Mouse (Mus musculus): Measurements from ENCODE around the gene Wdr17. TPM values are rescaled to one million over a fixed set of nuclear protein-coding genes. Genes with fewer than 3 reads are reported as not detected.

The Wdr17 gene
- total and polyA plus RNA-seq, 3 experiments: 0.13 to 0.83 (median 0.64) TPM

DNA sequence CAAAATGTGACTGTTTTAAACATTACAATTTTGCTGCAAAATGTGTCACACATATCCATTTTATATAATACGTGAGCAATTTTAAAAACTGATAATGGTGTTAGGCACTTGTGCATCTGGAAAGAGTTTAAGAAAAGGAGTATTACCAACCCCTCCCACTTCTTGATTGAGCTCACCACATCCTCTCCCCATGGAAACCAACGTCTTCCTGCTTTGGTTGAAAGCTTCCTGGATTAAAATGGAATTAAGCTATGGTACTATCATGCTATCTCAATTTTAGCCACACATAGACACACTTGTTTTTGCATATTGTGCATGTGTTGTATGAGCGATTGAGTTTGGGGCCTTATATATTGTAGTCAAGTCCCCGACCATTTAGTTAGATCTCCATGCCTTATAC, 283.5 kb downstream of the Wdr17 start:
- Histone ChIP-seq H3K27me3 (replicated peaks) (no peaks in the 10 kb centered on the region), H3K36me3 (replicated peaks in 1 of 2; ENCODE audit: control insufficient read depth in 1 of 2, insufficient read depth in 1 of 2, low read length in 1 of 2) (no peaks in the 10 kb centered on the region), H3K79me2 (replicated peaks; ENCODE audit: control insufficient read depth, extremely low read depth, insufficient read depth, poor library complexity, severe bottlenecking) (no peaks in the 10 kb centered on the region), H3K9ac (ENCODE audit: insufficient read depth, low read depth) (no peak overlapping the region), H3K4me2 (ENCODE audit: insufficient read depth, low read depth, poor library complexity, severe bottlenecking) (no peak overlapping the region), H3K4me3 (replicated peaks in 1 of 3; ENCODE audit: low read depth in 2 of 3, low read length in 2 of 3, poor library complexity in 1 of 3) (no peak overlapping the region), H3K27ac (ENCODE audit: insufficient read depth, low read depth) (no peak overlapping the region), H3K4me1 (ENCODE audit: control insufficient read depth in 1 of 2, insufficient read depth in 2 of 2) (peaks cover 2 to 12% of the 10 kb centered on the region in 2 experiments; a peak in 3 of 4 replicates), H3K9me3 (replicated peaks; ENCODE audit: low read length) (no peaks in the 10 kb centered on the region)
- dilution Hi-C loops (cut with MboI; ENCODE audit: extremely low pct_ligation_motif_present, extremely low pct_unique_long_range_greater_than_20kb, low sequenced_read_pairs): no loop called here
- TF ChIP-seq UBTF (IDR thresholded peaks at IDR 0.05; ENCODE audit: low read depth, low read length): no peak
- TF ChIP-seq JUN (IDR thresholded peaks at IDR 0.05; ENCODE audit: insufficient read depth, low read depth, low read length): no peak
- no peak for TF ChIP-seq MAX (IDR thresholded peaks at IDR 0.05; ENCODE audit: low read length)
- no peak for TF ChIP-seq MEF2A (IDR thresholded peaks at IDR 0.05; ENCODE audit: borderline replicate concordance, low read depth, low read length)
- no peak for TF ChIP-seq NRF1 (IDR thresholded peaks at IDR 0.05; ENCODE audit: low read depth, low read length)
- TF ChIP-seq ZKSCAN1 (IDR thresholded peaks at IDR 0.05; ENCODE audit: borderline replicate concordance, low read depth, low read length): no peak
- no peak for TF ChIP-seq PAX5 (IDR thresholded peaks at IDR 0.05; ENCODE audit: low read length)
- TF ChIP-seq EP300 (IDR thresholded peaks at IDR 0.05; ENCODE audit: low read length): no peak
- no peak for TF ChIP-seq CHD2 (IDR thresholded peaks at IDR 0.05; ENCODE audit: low read length)
- no peak for TF ChIP-seq RCOR1 (conservative IDR thresholded peaks at IDR 0.05; ENCODE audit: low read depth, low read length)
- TF ChIP-seq ZNF384 (IDR thresholded peaks at IDR 0.05; ENCODE audit: low read depth, low read length): no peak
- TF ChIP-seq MAZ (IDR thresholded peaks at IDR 0.05; ENCODE audit: low read depth, low read length): no peak
- TF ChIP-seq NELFE (IDR thresholded peaks at IDR 0.05; ENCODE audit: low read depth, low read length): no peak
- no peak for TF ChIP-seq GABPA (IDR thresholded peaks at IDR 0.05; ENCODE audit: insufficient replicate concordance, low read depth, low read length)
- no peak for TF ChIP-seq HCFC1 (IDR thresholded peaks at IDR 0.05; ENCODE audit: low read depth, low read length)
- no peak for TF ChIP-seq TBP (conservative IDR thresholded peaks at IDR 0.05; ENCODE audit: low read depth, low read length)
- TF ChIP-seq POLR2A (IDR thresholded peaks at IDR 0.05; ENCODE audit: low read depth, low read length): no peak
- TF ChIP-seq MXI1 (IDR thresholded peaks at IDR 0.05; ENCODE audit: low read depth, low read length): no peak
- no peak for TF ChIP-seq SIN3A (IDR thresholded peaks at IDR 0.05; ENCODE audit: low read length)
- in situ Hi-C loops (cut with MboI; ENCODE audit: low pct_ligation_motif_present, low pct_unique_long_range_greater_than_20kb, low sequenced_read_pairs): no loop called here
- no peak for DNase-seq (ENCODE audit: extremely low read depth)

GRCm38 (mm10) chr8:54600671-54601251, 286.2 kb downstream of the Wdr17 start, which contains the start of gene Spata4:
Gene Spata4, plus strand, starts transcription at chr8:54600781.
- Histone ChIP-seq H3K9me3 (replicated peaks; ENCODE audit: low read length) (no peaks in the 10 kb centered on the region), H3K36me3 (replicated peaks in 1 of 2; ENCODE audit: control insufficient read depth in 1 of 2, insufficient read depth in 1 of 2, low read length in 1 of 2) (no peaks in the 10 kb centered on the region), H3K4me3 (replicated peaks in 1 of 3; ENCODE audit: low read depth in 2 of 3, low read length in 2 of 3, poor library complexity in 1 of 3) (no peak within 1 kb of the TSS), H3K9ac (ENCODE audit: insufficient read depth, low read depth) (no peak within 1 kb of the TSS), H3K27ac (ENCODE audit: insufficient read depth, low read depth) (no peak within 1 kb of the TSS), H3K4me1 (ENCODE audit: control insufficient read depth in 1 of 2, insufficient read depth in 2 of 2) (peaks cover 2 to 12% of the 10 kb centered on the region in 2 experiments; a peak in 3 of 4 replicates), H3K4me2 (ENCODE audit: insufficient read depth, low read depth, poor library complexity, severe bottlenecking) (no peak within 1 kb of the TSS), H3K27me3 (replicated peaks) (no peaks in the 10 kb centered on the region), H3K79me2 (replicated peaks; ENCODE audit: control insufficient read depth, extremely low read depth, insufficient read depth, poor library complexity, severe bottlenecking) (no peaks in the 10 kb centered on the region)
- DNase-seq (ENCODE audit: extremely low read depth): no peak
- in situ Hi-C loops (cut with MboI; ENCODE audit: low pct_ligation_motif_present, low pct_unique_long_range_greater_than_20kb, low sequenced_read_pairs): no loop called here
- dilution Hi-C loops (cut with MboI; ENCODE audit: extremely low pct_ligation_motif_present, extremely low pct_unique_long_range_greater_than_20kb, low sequenced_read_pairs): no loop called here
- TF ChIP-seq MAZ (IDR thresholded peaks at IDR 0.05; ENCODE audit: low read depth, low read length) (no peak), HCFC1 (IDR thresholded peaks at IDR 0.05; ENCODE audit: low read depth, low read length) (no peak), ETS1 (conservative IDR thresholded peaks at IDR 0.05; ENCODE audit: low read depth, low read length) (no peak), E2F4 (IDR thresholded peaks at IDR 0.05; ENCODE audit: insufficient replicate concordance, low read depth, low read length) (no peak), CTCF (conservative IDR thresholded peaks at IDR 0.05 in 1 of 2, IDR thresholded peaks at IDR 0.05 in 1 of 2; ENCODE audit: low read depth in 2 of 2, low read length in 2 of 2) (no peak), MYC (IDR thresholded peaks at IDR 0.05; ENCODE audit: low read depth, low read length) (no peak), BHLHE40 (IDR thresholded peaks at IDR 0.05; ENCODE audit: low read depth, low read length) (no peak), USF1 (IDR thresholded peaks at IDR 0.05; ENCODE audit: low read depth, low read length) (no peak), KAT2A (IDR thresholded peaks at IDR 0.05; ENCODE audit: insufficient replicate concordance, low read length) (no peak), UBTF (IDR thresholded peaks at IDR 0.05; ENCODE audit: low read depth, low read length) (no peak), GABPA (IDR thresholded peaks at IDR 0.05; ENCODE audit: insufficient replicate concordance, low read depth, low read length) (no peak), NRF1 (IDR thresholded peaks at IDR 0.05; ENCODE audit: low read depth, low read length) (no peak), NELFE (IDR thresholded peaks at IDR 0.05; ENCODE audit: low read depth, low read length) (no peak), RCOR1 (conservative IDR thresholded peaks at IDR 0.05; ENCODE audit: low read depth, low read length) (no peak), IRF4 (IDR thresholded peaks at IDR 0.05; ENCODE audit: low read depth, low read length) (no peak), JUN (IDR thresholded peaks at IDR 0.05; ENCODE audit: insufficient read depth, low read depth, low read length) (no peak), ZKSCAN1 (IDR thresholded peaks at IDR 0.05; ENCODE audit: borderline replicate concordance, low read depth, low read length) (no peak), CHD2 (IDR thresholded peaks at IDR 0.05; ENCODE audit: low read length) (no peak)

Measured in CH12.LX (cell line).